Mouse (Mus musculus): ENCODE measurements around the gene Psmb4. TPM values are rescaled to one million over a fixed set of nuclear protein-coding genes. Genes with fewer than 3 reads are reported as not detected.
A peak's percentile ranks its signal among the peaks of the same experiment; 100 is the strongest.
"Not testable (repeated sequence)": the region's sequence is repeated elsewhere in the genome, so short reads cannot be mapped to it uniquely, and the experiment has no call there.

Gene Psmb4
- polyA plus RNA-seq (2012; rRNA removed): 235 and 307 TPM in 2 replicates

DNA sequence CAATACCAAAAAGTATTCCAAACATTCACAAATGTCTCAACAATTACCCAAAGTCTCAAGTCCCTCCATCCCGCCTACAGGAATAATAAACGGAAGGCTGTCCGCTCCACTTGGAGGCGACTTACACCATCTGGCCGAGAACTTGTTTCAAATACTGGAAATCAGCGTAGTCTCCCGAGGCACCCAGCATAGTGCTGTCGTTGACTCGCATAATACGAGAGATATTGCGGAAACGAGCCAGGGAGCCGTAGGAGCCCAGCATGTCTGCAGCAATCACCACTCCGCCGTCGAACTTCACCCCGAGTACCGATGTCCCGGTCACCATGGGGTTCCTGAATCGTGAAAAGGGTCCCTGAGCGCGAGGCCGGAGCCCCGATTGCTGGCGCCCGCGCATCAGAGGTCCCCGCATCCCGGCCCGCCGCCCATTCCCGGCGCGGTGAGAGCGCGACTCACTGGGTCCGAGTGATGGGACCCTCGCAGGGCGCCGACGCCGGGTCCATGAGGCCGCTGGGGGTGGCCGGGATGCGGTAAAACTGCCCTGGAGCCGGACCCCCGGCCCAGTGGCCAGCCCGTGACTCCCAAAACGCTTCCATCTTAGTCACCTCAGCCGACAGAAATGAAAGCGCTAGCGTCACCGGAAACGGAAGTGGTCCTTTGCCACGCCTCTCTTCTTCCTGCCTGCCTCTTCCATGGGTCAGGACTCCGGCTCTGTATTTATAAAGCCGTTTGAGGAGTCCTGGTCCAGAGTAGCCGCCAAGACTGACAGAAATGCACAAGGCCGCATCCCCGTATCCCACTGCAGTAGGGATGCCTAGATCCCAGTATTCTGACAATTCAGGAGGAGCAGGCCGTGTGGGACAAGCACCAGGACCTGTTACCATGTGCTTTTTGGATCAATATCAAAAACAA lies at the start of gene Psmb4:
Gene Psmb4, minus strand, starts transcription at position 646 of the 909 bp plus-strand sequence.
- no peak for TF ChIP-seq CTCF (conservative IDR thresholded peaks at IDR 0.05; ENCODE audit: insufficient read depth, insufficient read length, low read depth, low read length)
- peak; percentile 44 for TF ChIP-seq POLR2A (IDR thresholded peaks at IDR 0.05; ENCODE audit: low read depth, low read length)
- Histone ChIP-seq H3K4me3 (ENCODE audit: insufficient read depth, low read depth, low read length) (peak within 1 kb of the TSS; percentile 72), H3K27me3 (replicated peaks; ENCODE audit: control insufficient read depth, insufficient read depth, low read length) (no peaks in the 10 kb centered on the region), H3K4me1 (ENCODE audit: control insufficient read depth, insufficient read depth, low read length) (peaks cover 6% of the 10 kb centered on the region; the same call in 1 of the 2 replicates), H3K36me3 (ENCODE audit: control insufficient read depth, insufficient read depth, low read length) (no peaks in the 10 kb centered on the region; the same call in 1 of the 2 replicates), H3K27ac (ENCODE audit: insufficient read depth, low read depth, low read length) (peak within 1 kb of the TSS; percentile 87)
- DNase-seq: peak; percentile 93
- WGBS: under 1% methylated on average over 61 of the region's 61 CpGs

DNA sequence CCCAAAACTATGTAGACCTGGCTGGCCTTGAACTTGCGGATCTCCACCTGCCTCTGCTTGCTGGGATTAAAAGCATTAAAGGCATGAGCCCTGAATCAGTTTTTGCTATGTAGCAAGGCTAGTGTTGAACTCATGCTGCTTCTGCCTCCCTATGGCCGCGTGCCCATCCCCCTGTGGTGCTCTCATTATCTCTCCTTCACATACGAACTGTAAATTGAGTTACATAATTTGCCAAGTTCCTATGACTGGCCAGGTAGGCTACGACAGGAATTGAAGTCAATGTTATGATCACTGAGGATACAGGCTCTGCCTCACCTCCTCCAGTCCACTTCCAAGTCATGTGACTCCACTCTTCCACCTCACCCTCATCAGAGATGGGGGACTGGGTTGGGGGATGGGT lies 49.4 kb upstream of the Psmb4 start:
- WGBS: 79% methylated on average over 5 of the region's 5 CpGs
- not testable (repeated sequence) for H3K27me3 ChIP-seq (replicated peaks; ENCODE audit: control insufficient read depth, insufficient read depth, low read length); H3K4me3 ChIP-seq (ENCODE audit: insufficient read depth, low read depth, low read length); DNase-seq; H3K27ac ChIP-seq (ENCODE audit: insufficient read depth, low read depth, low read length); H3K36me3 ChIP-seq (ENCODE audit: control insufficient read depth, insufficient read depth, low read length)
- peaks cover 22% of the 10 kb centered on the region for H3K4me1 ChIP-seq (ENCODE audit: control insufficient read depth, insufficient read depth, low read length)

DNA sequence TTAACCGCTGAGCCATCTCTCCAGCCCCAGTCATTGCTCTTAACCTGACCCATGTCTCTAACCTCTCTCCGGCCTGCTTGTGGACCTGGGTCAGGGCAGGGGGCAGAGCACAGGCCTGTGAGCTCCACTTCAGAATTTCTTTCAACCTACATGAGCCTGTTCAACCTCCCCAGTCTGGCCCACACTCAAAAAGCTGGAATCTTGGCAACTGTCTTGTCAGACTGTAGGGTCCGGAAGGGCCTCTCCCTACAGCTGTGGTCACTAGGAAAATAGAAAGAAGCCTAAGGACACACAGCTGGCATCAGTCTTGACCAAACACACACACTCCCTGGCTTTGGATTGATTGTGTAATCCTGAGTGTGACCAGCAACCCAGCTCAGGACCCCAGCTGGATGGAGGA lies 48.6 kb upstream of the Psmb4 start:
- not testable (repeated sequence) for H3K36me3 ChIP-seq (ENCODE audit: control insufficient read depth, insufficient read depth, low read length); H3K27ac ChIP-seq (ENCODE audit: insufficient read depth, low read depth, low read length)
- peak; percentile 83 for DNase-seq

DNA sequence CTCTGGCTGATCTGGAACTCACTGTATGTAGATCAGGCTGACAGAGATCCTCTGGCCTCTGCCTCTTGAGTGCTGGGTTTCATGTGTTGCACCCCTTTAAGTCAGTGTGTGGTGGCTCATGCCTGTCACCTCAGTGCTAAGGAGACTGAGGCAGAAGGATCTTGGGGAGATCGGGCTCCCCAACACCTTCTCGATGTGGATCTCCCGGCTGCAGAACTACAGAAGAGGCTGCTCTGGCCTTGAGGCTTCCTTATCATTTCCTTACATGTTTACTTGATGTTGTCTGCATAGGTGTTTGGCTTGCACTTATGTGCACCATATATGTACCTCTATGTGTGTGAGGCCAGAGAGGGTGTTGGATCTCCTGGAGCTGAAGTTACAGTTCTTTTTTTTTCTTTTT lies 47.8 kb upstream of the Psmb4 start:
- WGBS: 84% methylated on average over 3 of the region's 3 CpGs
- H3K4me3 ChIP-seq (ENCODE audit: insufficient read depth, low read depth, low read length): peak overlapping the region; percentile 53

More for the DNA sequence above, 48.6 kb upstream of the Psmb4 start:
- not testable (repeated sequence) for H3K27me3 ChIP-seq (replicated peaks; ENCODE audit: control insufficient read depth, insufficient read depth, low read length); H3K4me3 ChIP-seq (ENCODE audit: insufficient read depth, low read depth, low read length)
- WGBS: 46% methylated on average over 3 of the region's 3 CpGs
- peaks cover 29% of the 10 kb centered on the region for H3K4me1 ChIP-seq (ENCODE audit: control insufficient read depth, insufficient read depth, low read length)

DNA sequence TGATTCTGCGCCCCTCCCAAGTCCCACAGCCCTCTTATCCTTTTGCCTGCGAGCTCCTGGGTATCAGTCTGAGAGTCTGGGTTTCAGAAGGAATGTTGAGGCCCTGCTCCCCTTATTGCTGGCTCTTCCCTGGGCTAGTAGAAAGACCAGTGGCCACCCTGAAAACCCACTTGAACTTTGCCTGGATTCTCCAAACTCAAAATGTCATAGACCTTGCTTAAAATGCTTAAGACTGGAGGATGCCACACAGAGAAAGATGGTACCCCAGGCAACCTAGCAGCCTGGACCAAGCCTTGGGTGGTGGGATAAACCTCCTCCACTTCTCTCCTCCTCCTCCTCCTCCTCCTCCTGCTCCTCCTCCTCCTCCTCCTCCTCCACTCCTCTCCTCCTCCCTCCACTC lies 46.8 kb upstream of the Psmb4 start:
- Histone ChIP-seq H3K4me3 (ENCODE audit: insufficient read depth, low read depth, low read length) (peak overlapping the region; percentile 84), H3K4me1 (ENCODE audit: control insufficient read depth, insufficient read depth, low read length) (peaks cover 30% of the 10 kb centered on the region), H3K27ac (ENCODE audit: insufficient read depth, low read depth, low read length) (peak overlapping the region; percentile 86)
- WGBS: no CpG with 5 or more reads among the region's 2 CpGs
- DNase-seq: peak; percentile 40
- not testable (repeated sequence) for H3K27me3 ChIP-seq (replicated peaks; ENCODE audit: control insufficient read depth, insufficient read depth, low read length); H3K36me3 ChIP-seq (ENCODE audit: control insufficient read depth, insufficient read depth, low read length)

More for the DNA sequence above, 47.8 kb upstream of the Psmb4 start:
- DNase-seq; H3K36me3 ChIP-seq (ENCODE audit: control insufficient read depth, insufficient read depth, low read length); H3K27me3 ChIP-seq (replicated peaks; ENCODE audit: control insufficient read depth, insufficient read depth, low read length): not testable (repeated sequence)
- Histone ChIP-seq H3K27ac (ENCODE audit: insufficient read depth, low read depth, low read length) (0 out of 2 replicates have a peak overlapping the region, but pooled peaks have one; percentile 22), H3K4me1 (ENCODE audit: control insufficient read depth, insufficient read depth, low read length) (peaks cover 32% of the 10 kb centered on the region)

DNA sequence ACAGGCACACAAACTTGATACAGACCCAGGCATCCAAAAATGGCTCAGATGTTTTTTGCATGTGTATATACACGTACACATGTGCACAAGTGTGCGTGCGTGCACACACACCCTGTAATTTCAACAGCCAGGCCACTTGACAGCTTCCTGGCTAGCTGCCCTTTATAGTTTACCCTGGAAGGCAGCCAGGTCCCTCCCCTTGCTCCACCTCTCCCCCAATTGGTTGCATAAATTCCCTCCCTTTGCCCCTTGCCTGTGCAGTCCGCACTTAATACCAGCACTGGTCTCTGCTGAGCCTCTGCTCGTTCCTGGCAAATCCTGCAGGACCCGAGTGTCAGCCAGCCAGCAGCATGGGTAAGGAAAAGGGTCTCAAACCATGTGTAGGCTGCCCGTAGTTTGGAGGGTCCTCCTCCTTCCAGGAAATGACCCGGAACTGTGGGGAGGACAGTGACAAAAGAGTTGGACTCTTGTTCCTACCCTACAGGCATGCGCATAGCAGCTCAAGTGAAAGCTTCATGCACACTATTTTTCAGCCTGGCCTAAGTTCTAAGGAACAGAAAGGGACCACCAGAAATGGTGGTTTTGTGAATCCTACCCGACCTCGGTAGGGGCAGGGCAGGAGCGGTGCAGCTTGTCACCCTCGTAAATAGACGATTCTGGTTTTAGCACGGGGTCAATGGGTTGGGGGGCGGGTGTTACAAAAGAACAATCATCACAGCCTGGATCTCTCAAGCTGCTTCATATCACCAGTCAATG lies 46.2 kb upstream of the Psmb4 start, which contains the start of gene Selenbp1:
Gene Selenbp1, plus strand, starts transcription at position 248 of the 756 bp plus-strand sequence.
- TF ChIP-seq POLR2A (IDR thresholded peaks at IDR 0.05; ENCODE audit: low read depth, low read length): peak; percentile 96
- no peak for TF ChIP-seq CTCF (conservative IDR thresholded peaks at IDR 0.05; ENCODE audit: insufficient read depth, insufficient read length, low read depth, low read length)
- DNase-seq: peak; percentile 97
- 2% methylated on average over 16 of the region's 16 CpGs for WGBS
- Histone ChIP-seq H3K27ac (ENCODE audit: insufficient read depth, low read depth, low read length) (peak within 1 kb of the TSS; percentile 99), H3K4me3 (ENCODE audit: insufficient read depth, low read depth, low read length) (peak within 1 kb of the TSS; percentile 84), H3K27me3 (replicated peaks; ENCODE audit: control insufficient read depth, insufficient read depth, low read length) (no peaks in the 10 kb centered on the region), H3K4me1 (ENCODE audit: control insufficient read depth, insufficient read depth, low read length) (peaks cover 33% of the 10 kb centered on the region), H3K36me3 (ENCODE audit: control insufficient read depth, insufficient read depth, low read length) (no peaks in the 10 kb centered on the region; the same call in 1 of the 2 replicates)

DNA sequence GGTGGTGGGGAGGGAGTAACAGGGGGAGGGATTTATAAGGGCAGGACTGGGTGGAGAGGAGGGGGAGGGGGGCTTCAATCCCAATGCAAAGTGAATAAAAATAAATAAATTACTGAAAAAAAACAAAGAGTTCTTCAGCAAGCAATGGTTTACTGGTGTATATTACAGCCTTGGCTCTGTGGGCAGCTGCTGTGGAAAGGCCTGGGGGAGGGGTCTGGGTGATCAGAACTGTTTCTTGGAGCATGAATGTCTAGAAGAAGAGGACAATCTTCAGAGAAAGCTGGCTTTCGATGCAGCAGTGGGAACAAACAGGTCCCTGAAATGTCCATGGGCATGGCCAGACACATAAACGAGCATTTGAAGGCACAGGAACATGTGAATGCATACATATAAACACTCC lies 45.5 kb upstream of the Psmb4 start:
- WGBS: 40% methylated on average over 2 of the region's 2 CpGs
- peak overlapping the region; percentile 22; the same call in 1 of the 2 replicates for H3K27ac ChIP-seq (ENCODE audit: insufficient read depth, low read depth, low read length)
- DNase-seq; H3K27me3 ChIP-seq (replicated peaks; ENCODE audit: control insufficient read depth, insufficient read depth, low read length); H3K4me3 ChIP-seq (ENCODE audit: insufficient read depth, low read depth, low read length); H3K36me3 ChIP-seq (ENCODE audit: control insufficient read depth, insufficient read depth, low read length): not testable (repeated sequence)
- peaks cover 33% of the 10 kb centered on the region for H3K4me1 ChIP-seq (ENCODE audit: control insufficient read depth, insufficient read depth, low read length)

DNA sequence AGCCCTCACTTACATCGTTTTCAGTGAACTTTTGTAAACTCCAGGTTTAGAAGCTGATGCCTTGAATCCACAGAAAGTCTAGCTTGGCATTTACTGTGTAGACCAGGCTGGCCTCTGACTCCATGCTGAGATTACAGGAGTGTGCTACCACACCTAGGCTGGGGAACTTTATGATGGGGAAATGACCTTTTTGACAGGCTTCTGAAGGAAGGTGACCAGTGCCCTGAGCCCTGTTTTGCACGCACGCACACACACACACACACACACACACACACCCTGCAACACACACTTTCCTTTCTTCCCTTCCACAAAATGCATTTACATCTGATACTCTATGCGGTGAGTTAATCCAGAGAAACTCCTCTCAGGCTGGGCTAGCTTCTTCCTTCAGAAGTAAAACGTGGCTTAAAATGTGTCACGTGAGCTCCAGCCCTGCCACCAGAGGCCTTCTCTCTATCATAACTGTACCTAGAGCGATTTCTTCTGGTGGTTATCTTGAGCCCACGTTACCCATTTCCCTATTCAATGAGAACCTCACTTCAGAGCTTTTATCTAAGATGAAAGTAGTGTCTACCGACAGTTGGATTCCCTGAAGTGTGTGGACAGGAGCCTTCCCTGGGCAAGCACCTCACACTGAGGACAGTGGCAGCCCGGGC lies 44.8 kb upstream of the Psmb4 start:
- not testable (repeated sequence) for H3K27me3 ChIP-seq (replicated peaks; ENCODE audit: control insufficient read depth, insufficient read depth, low read length); H3K36me3 ChIP-seq (ENCODE audit: control insufficient read depth, insufficient read depth, low read length); DNase-seq; H3K4me3 ChIP-seq (ENCODE audit: insufficient read depth, low read depth, low read length)
- 90% methylated on average over 10 of the region's 10 CpGs for WGBS
- Histone ChIP-seq H3K27ac (ENCODE audit: insufficient read depth, low read depth, low read length) (peak overlapping the region; percentile 6; the same call in 1 of the 2 replicates), H3K4me1 (ENCODE audit: control insufficient read depth, insufficient read depth, low read length) (peaks cover 33% of the 10 kb centered on the region)

DNA sequence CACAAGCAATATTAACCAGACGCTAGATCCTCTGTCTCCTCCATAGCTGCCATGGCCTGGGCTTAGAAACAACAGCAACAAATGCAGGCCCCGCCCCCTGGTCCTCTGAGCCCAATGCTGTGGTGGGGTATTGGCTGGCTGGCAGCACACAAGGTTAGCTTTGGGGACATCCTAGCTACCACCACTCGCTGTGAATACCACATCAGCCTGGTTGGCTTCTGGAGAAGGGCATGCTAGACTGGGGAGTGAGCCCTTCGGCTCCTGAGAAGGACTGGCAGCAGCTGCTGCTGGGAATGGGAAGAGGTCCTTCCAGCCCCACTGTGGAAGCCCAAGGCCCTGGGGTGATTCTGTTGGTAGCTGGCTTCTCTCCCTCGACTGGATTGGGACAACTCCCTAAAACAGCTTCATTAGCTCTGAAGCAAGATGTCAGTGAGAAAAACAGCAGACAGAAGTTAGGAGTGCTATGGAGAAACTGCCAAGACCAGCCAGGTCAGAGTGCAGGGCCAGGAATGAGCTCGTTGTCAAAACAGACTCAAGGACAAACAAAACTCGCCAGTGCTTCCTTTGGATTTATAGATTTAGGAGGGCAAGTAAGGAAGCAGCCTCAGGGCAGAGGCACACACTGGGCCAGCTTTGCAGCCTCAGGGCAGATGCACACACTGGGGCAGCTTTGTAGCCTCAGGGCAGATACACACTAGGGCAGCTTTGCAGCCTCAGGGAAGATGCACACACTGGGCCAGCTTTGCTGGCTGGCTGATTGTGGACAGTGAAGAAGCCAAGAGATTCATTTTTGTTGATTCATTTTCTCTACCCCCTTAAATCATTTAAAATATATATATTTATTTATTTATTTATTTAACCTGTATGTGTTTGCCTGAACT lies 43.9 kb upstream of the Psmb4 start:
- not testable (repeated sequence) for H3K27me3 ChIP-seq (replicated peaks; ENCODE audit: control insufficient read depth, insufficient read depth, low read length); H3K4me3 ChIP-seq (ENCODE audit: insufficient read depth, low read depth, low read length); H3K36me3 ChIP-seq (ENCODE audit: control insufficient read depth, insufficient read depth, low read length)
- Histone ChIP-seq H3K27ac (ENCODE audit: insufficient read depth, low read depth, low read length) (peak overlapping the region; percentile 91), H3K4me1 (ENCODE audit: control insufficient read depth, insufficient read depth, low read length) (peaks cover 26% of the 10 kb centered on the region)
- WGBS: 33% methylated on average over 7 of the region's 7 CpGs
- peak; percentile 78 for DNase-seq
